In the genomic region with DNA sequence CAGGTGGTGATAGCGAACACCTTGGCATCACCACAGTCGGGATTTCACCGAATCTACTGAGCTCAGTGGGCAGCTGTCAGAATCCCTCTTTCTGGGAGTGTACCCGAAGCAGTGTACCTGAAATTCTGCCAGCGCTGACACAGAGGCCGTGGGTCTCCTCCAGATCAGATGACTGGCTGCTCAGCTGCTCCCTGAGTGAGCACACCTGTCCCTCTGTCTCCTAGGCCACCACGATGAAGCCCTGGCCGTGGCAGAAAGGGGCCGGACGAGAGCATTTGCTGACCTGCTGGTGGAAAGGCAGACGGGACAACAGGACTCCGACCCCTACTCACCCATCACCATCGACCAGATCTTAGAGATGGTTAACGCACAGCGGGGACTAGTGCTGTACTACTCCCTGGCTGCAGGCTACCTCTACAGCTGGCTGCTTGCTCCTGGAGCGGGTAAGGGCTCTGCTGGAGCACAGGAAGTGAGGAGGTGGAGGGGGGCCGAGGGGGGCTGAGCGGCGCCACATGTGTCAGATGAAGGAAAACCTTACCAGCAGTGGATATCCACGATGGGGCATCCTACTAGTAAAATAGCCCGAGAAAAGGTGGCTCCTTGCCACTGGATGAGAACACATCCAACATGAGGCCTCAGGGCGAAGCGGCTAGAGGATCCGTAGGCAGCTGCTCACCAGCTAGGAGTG, we compare ENCODE assay signal across 18 mouse cellular contexts.
A peak's percentile ranks its signal among the peaks of the same experiment; 100 is the strongest.
DNase-seq lines count a peak whose midpoint lies in the region; ATAC-seq lines count a peak whose summit lies in the region.
"Had no signal": no experiment of that assay in that cellular context is flagged by ENCODE, and none has a peak within 500 bp of the region (broad histone marks: within the 10 kb centered on the region; RNA-seq: fewer than 3 reads in every experiment).

No protein-coding gene starts in this region.

- H3K9me3 ChIP-seq in hindbrain, embryonic 12.5 days (replicated peaks): no peaks in the 10 kb centered on the region
- no peaks in the 10 kb centered on the region for H3K9me3 ChIP-seq in hindbrain, embryonic 11.5 days (ENCODE audit: control insufficient read depth, low read length)
- no peaks in the 10 kb centered on the region for H3K9me3 ChIP-seq in limb, embryonic 11.5 days (ENCODE audit: control insufficient read depth, low read length)
- no peaks in the 10 kb centered on the region for H3K9me3 ChIP-seq in neural tube, embryonic 15.5 days (replicated peaks)
- H3K9me3 ChIP-seq: megakaryocyte, embryonic 14.5 days; stomach, embryonic 15.5 days had no signal

- no peak overlapping the region for H3K4me3 ChIP-seq in hindbrain, embryonic 12.5 days
- no peak overlapping the region for H3K4me3 ChIP-seq in hindbrain, embryonic 11.5 days (ENCODE audit: low read depth, low read length)
- H3K4me3 ChIP-seq in limb, embryonic 11.5 days (ENCODE audit: low read depth, low read length): no peak overlapping the region
- H3K4me3 ChIP-seq in neural tube, embryonic 15.5 days (replicated peaks): no peak overlapping the region
- H3K4me3 ChIP-seq: megakaryocyte, embryonic 14.5 days; stomach, embryonic 15.5 days had no signal

- 58% methylated on average over 24 of the region's 24 CpGs for WGBS in hindbrain, embryonic 12.5 days
- WGBS in hindbrain, embryonic 11.5 days: 59% methylated on average over 24 of the region's 24 CpGs
- 46% methylated on average over 24 of the region's 24 CpGs for WGBS in limb, embryonic 11.5 days
- WGBS in neural tube, embryonic 15.5 days: 58% methylated on average over 24 of the region's 24 CpGs

- ATAC-seq in hindbrain, embryonic 12.5 days (ENCODE audit: low FRiP score): no peak
- ATAC-seq in hindbrain, embryonic 11.5 days (ENCODE audit: low FRiP score): no peak
- ATAC-seq in limb, embryonic 11.5 days (ENCODE audit: insufficient number of reproducible peaks, low FRiP score, low TSS enrichment, low read depth): no peak
- ATAC-seq in neural tube, embryonic 15.5 days (ENCODE audit: low FRiP score): no peak
- ATAC-seq: forebrain, embryonic 14.5 days; inflammation-experienced regulatory T-cells, adult 6 months; lung, postnatal 0 days had no signal

- H3K4me1 ChIP-seq in hindbrain, embryonic 12.5 days: peaks cover 65% of the 10 kb centered on the region
- H3K4me1 ChIP-seq in hindbrain, embryonic 11.5 days (replicated peaks; ENCODE audit: control insufficient read depth, insufficient read depth, low read length): peaks cover 18% of the 10 kb centered on the region
- H3K4me1 ChIP-seq in limb, embryonic 11.5 days (ENCODE audit: control insufficient read depth, insufficient read depth, low read length): peaks cover 49% of the 10 kb centered on the region
- peaks cover 41% of the 10 kb centered on the region for H3K4me1 ChIP-seq in neural tube, embryonic 15.5 days

- H3K27me3 ChIP-seq in hindbrain, embryonic 12.5 days: peaks cover 12% of the 10 kb centered on the region
- 0 out of 2 replicates have a peak, but pooled peaks cover 2% of the 10 kb centered on the region for H3K27me3 ChIP-seq in hindbrain, embryonic 11.5 days (ENCODE audit: control insufficient read depth, insufficient read depth, low read length)
- H3K27me3 ChIP-seq in limb, embryonic 11.5 days (ENCODE audit: control insufficient read depth, insufficient read depth, low read length): no peaks in the 10 kb centered on the region
- no peaks in the 10 kb centered on the region for H3K27me3 ChIP-seq in neural tube, embryonic 15.5 days (replicated peaks)
- H3K27me3 ChIP-seq: stomach, embryonic 15.5 days had no signal

- H3K9ac ChIP-seq in hindbrain, embryonic 12.5 days: no peak overlapping the region
- H3K9ac ChIP-seq in hindbrain, embryonic 11.5 days (ENCODE audit: low read depth, low read length): no peak overlapping the region
- H3K9ac ChIP-seq in limb, embryonic 11.5 days (ENCODE audit: low read length): 0 out of 2 replicates have a peak overlapping the region, but pooled peaks have one; percentile 9
- no peak overlapping the region for H3K9ac ChIP-seq in neural tube, embryonic 15.5 days (replicated peaks)
- H3K9ac ChIP-seq: liver, embryonic 14.5 days; stomach, embryonic 15.5 days had no signal

- no peak for DNase-seq in hindbrain, embryonic 11.5 days (ENCODE audit: low spot score)
- DNase-seq in thymus, postnatal 14 days: peak; percentile 43
- no peak for DNase-seq in thymus, adult 18-20 months
- peak; percentile 57 for DNase-seq in limb, embryonic 11.5 days (ENCODE audit: low spot score)
- DNase-seq in right cerebral cortex, postnatal 25 days: no peak
- DNase-seq: adrenal gland, postnatal 25 days; cerebellum, adult 18-20 months; cerebellum, postnatal 36 days; gastrocnemius, postnatal 14 days; heart, postnatal 10 days had no signal

- H3K36me3 ChIP-seq in hindbrain, embryonic 12.5 days: peaks cover 18% of the 10 kb centered on the region
- no peaks in the 10 kb centered on the region; the same call in 1 of the 2 replicates for H3K36me3 ChIP-seq in hindbrain, embryonic 11.5 days (ENCODE audit: control insufficient read depth, insufficient read depth, low read length)
- H3K36me3 ChIP-seq in limb, embryonic 11.5 days (ENCODE audit: control insufficient read depth, insufficient read depth, low read length): no peaks in the 10 kb centered on the region
- H3K36me3 ChIP-seq in neural tube, embryonic 15.5 days: peaks cover 44% of the 10 kb centered on the region

- H3K4me2 ChIP-seq in hindbrain, embryonic 12.5 days (replicated peaks): no peak overlapping the region
- H3K4me2 ChIP-seq in hindbrain, embryonic 11.5 days (replicated peaks; ENCODE audit: low read depth, low read length): no peak overlapping the region
- H3K4me2 ChIP-seq in limb, embryonic 11.5 days (ENCODE audit: low read depth, severe bottlenecking): no peak overlapping the region
- no peak overlapping the region for H3K4me2 ChIP-seq in neural tube, embryonic 15.5 days
- H3K4me2 ChIP-seq: stomach, embryonic 15.5 days had no signal

- 0 out of 2 replicates have a peak overlapping the region, but pooled peaks have one; percentile 40 for H3K27ac ChIP-seq in hindbrain, embryonic 12.5 days
- no peak overlapping the region for H3K27ac ChIP-seq in hindbrain, embryonic 11.5 days (ENCODE audit: low read depth, low read length)
- H3K27ac ChIP-seq in limb, embryonic 11.5 days (replicated peaks; ENCODE audit: low read depth, low read length): peak overlapping the region; percentile 39; the same call in 1 of the 2 replicates
- peak overlapping the region; percentile 51; the same call in 1 of the 2 replicates for H3K27ac ChIP-seq in neural tube, embryonic 15.5 days (replicated peaks)
- H3K27ac ChIP-seq: liver, embryonic 14.5 days; stomach, embryonic 15.5 days had no signal

Comparison
In these comparisons a context has a peak if more than half of its experiments do, and no peak if none do; other contexts are left out.
1. DNase-seq: peak in thymus, postnatal 14 days (single experiment) and limb, embryonic 11.5 days (single experiment); none in hindbrain, embryonic 11.5 days (single experiment), thymus, adult 18-20 months (0 of 2) and right cerebral cortex, postnatal 25 days (single experiment).